Mouse (Mus musculus) kidney, embryonic 15.5 days (tissue): Measurements from ENCODE around the gene Rnaseh1. TPM values are rescaled to one million over a fixed set of nuclear protein-coding genes. Genes with fewer than 3 reads are reported as not detected.

Experiments used
- ATAC-seq: fragments of 200-750 bp; cut with Nextera tagmentation; replicated peaks from 2 replicates; pipeline ENCODE4 v1.8.0; 2017; ENCODE audit warnings: moderate TSS enrichment; ENCODE audit not compliant: low FRiP score
- H3K27ac ChIP-seq: fragments of 300-500 bp; sonication (generic); 2 replicates; pipeline ENCODE4 v1.5.1; 2015; ENCODE audit warnings: mild to moderate bottlenecking, inconsistent platforms
- H3K27me3 ChIP-seq: fragments of 300-500 bp; sonication (generic); 2 replicates; pipeline ENCODE4 v1.6.1; 2015; ENCODE audit warnings: inconsistent platforms
- H3K36me3 ChIP-seq: fragments of 300-500 bp; sonication (generic); 2 replicates; pipeline ENCODE4 v1.6.1; 2015; ENCODE audit warnings: inconsistent platforms
- H3K4me1 ChIP-seq: fragments of 300-500 bp; sonication (generic); 2 replicates; pipeline ENCODE4 v1.6.1; 2015; ENCODE audit warnings: inconsistent platforms
- H3K4me2 ChIP-seq: fragments of 300-500 bp; sonication (generic); 2 replicates; pipeline ENCODE4 v1.6.1; 2015; ENCODE audit warnings: moderate library complexity, mild to moderate bottlenecking, inconsistent platforms
- H3K4me3 ChIP-seq: fragments of 300-500 bp; sonication (generic); replicated peaks from 2 replicates; pipeline ENCODE4 v1.5.1; 2015; ENCODE audit warnings: mild to moderate bottlenecking, inconsistent platforms
- H3K9ac ChIP-seq: fragments of 300-500 bp; sonication (generic); 2 replicates; pipeline ENCODE4 v1.6.1; 2015; ENCODE audit warnings: mild to moderate bottlenecking, inconsistent platforms
- H3K9me3 ChIP-seq: fragments of 300-500 bp; sonication (generic); replicated peaks from 2 replicates; pipeline ENCODE4 v1.6.1; 2016; ENCODE audit warnings: inconsistent platforms
- WGBS: fragments of 180-500 bp; shearing (Covaris S2); methylation state at CpG from one replicate; pipeline ENCODE4 v1.1.7; 2015; ENCODE audit warnings: mixed read lengths; 5-methylcytosine and 5-hydroxymethylcytosine counted together
- polyA plus RNA-seq: library from polyadenylated mRNA; unstranded; fragments of >200 nt; fragmentation: Nextera tagmentation; extraction: Ambion mirVana; gene quantifications from 2 replicates; pipeline ENCODE4 v1.2.1, GENCODE M21; 2015

Gene Rnaseh1
- polyA plus RNA-seq, 1 experiment from 2014 or later: 34.2 TPM

DNA sequence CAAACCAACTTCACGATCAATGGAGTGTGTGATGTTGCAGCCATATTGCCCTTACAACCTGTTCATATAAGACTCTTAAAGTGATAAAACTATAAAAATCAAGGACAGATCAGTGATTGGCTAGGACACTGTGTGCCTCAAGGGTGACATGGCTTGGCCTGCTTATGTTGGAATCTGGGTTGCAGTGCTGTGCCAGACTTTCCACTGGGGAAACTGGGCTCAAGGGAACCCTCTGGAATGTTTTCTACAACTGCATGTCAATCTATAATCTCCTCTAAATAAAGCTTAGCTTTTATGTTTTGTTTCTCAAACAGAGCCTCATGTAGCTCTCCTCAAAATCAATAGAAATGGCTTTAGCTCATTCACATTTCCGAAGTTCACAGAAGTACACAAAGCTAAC lies 25.2 kb upstream of the Rnaseh1 start:
- Histone ChIP-seq H3K9me3 (no peaks in the 10 kb centered on the region), H3K36me3 (peaks cover 15% of the 10 kb centered on the region), H3K4me3 (no peak overlapping the region), H3K27ac (no peak overlapping the region), H3K4me2 (no peak overlapping the region), H3K4me1 (peaks cover 25% of the 10 kb centered on the region), H3K9ac (no peak overlapping the region), H3K27me3 (no peaks in the 10 kb centered on the region)
- no peak for ATAC-seq
- 89% methylated on average over 2 of the region's 2 CpGs for WGBS

DNA sequence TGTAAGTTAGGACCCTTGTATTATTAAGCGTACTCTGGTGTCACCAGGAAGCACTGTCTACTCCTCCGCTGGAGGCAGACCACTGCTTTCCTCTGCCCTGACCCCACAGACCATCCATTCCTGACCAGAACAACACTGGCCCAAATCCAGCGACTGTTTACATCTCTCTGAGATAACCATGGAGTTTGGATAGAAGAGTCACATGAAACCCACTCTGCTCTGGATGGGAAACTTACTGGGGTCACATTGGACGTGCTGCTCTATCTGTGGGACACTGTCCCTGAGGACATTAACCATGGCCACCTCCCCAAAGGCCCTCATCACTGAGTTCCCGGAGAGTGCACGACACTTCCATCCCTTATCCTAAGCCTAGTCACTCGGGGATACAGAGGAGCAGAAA lies 24.0 kb upstream of the Rnaseh1 start:
- WGBS: 75% methylated on average over 7 of the region's 7 CpGs
- H3K4me1 ChIP-seq: peaks cover 25% of the 10 kb centered on the region
- H3K4me3 ChIP-seq: no peak overlapping the region
- no peak for ATAC-seq
- H3K4me2 ChIP-seq: no peak overlapping the region
- H3K9me3 ChIP-seq: no peaks in the 10 kb centered on the region
- H3K9ac ChIP-seq: no peak overlapping the region
- H3K27ac ChIP-seq: no peak overlapping the region
- H3K27me3 ChIP-seq: no peaks in the 10 kb centered on the region
- peaks cover 26% of the 10 kb centered on the region for H3K36me3 ChIP-seq

DNA sequence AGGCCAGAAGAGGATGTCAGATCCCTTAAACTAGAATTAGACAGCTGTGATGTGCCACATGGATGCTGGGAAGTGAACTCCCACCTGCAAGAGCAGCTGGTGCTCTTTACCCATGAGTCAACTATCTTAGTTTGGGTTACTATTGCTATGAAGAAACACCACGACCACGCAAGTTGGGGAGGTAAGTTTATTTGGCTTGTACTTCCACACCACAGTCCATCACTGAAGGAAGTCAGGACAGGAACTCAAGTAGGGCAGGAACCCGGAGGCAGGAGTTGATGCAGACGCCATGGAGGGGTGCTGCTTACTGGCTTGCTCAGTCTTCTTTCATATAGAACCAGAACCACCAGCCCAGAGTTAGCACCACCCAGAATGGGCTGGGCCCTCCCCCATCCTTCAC lies 22.3 kb upstream of the Rnaseh1 start:
- Histone ChIP-seq H3K4me1 (peaks cover 12% of the 10 kb centered on the region), H3K27ac (no peak overlapping the region), H3K4me3 (no peak overlapping the region), H3K27me3 (no peaks in the 10 kb centered on the region), H3K9me3 (no peaks in the 10 kb centered on the region), H3K9ac (no peak overlapping the region), H3K36me3 (peaks cover 43% of the 10 kb centered on the region), H3K4me2 (no peak overlapping the region)
- ATAC-seq: no peak
- 48% methylated on average over 4 of the region's 4 CpGs for WGBS

DNA sequence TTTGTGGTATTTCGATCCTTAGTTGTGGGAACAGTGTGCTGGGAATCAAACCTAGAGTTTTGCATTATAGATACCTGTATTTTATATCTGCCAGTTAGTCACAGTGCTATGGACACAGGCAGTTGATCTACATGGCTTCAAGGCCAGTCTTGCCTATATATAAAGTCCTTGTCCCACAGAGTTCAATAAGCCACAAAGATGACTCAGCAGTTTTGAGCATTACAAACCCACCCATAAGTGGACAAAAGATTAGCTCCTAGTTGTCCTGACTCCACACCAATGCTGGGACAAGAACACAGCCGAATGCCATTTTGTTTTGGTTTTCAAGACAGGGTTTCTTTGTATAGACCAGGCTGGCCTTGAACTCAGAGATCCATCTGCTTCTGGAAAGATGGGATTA lies 21.0 kb upstream of the Rnaseh1 start:
- no peak overlapping the region for H3K4me2 ChIP-seq
- 96% methylated on average over 2 of the region's 2 CpGs for WGBS
- ATAC-seq: no peak
- H3K4me3 ChIP-seq: no peak overlapping the region
- peaks cover 4% of the 10 kb centered on the region for H3K4me1 ChIP-seq
- H3K27me3 ChIP-seq: no peaks in the 10 kb centered on the region
- peaks cover 56% of the 10 kb centered on the region for H3K36me3 ChIP-seq
- no peaks in the 10 kb centered on the region for H3K9me3 ChIP-seq
- H3K9ac ChIP-seq: no peak overlapping the region
- H3K27ac ChIP-seq: no peak overlapping the region; the same call in 1 of the 2 replicates

DNA sequence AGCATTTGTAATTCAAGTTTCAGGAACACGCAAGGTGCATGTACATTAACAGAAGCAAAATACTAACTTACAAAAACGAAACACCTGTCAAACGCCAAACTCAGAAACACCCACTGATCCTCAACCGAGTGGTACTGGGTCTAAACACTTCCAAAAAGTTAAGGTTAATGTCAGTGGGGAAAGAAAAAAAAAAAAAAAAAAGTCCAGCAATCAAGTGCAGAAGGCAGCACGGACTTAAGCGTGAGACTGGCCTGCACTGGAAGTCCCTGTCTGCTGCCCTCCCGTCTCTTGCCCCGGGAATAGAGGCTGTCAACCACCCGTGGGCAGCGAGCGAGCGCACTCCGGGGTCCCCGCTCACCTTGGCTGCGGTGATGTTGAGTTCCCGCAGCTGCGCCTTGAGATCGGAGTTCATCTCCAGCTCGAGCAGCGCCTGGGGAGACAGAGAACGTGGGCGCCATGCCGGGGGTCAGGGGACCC lies 14.3 kb upstream of the Rnaseh1 start:
- Histone ChIP-seq H3K9ac (peak overlapping the region; percentile 98), H3K27ac (peak overlapping the region; percentile 89), H3K4me3 (peak overlapping the region; percentile 88), H3K4me1 (peaks cover 18% of the 10 kb centered on the region), H3K27me3 (no peaks in the 10 kb centered on the region), H3K36me3 (peaks cover 47% of the 10 kb centered on the region), H3K9me3 (no peaks in the 10 kb centered on the region), H3K4me2 (peak overlapping the region; percentile 71)
- 1% methylated on average over 23 of the region's 23 CpGs for WGBS
- peak; percentile 35; the same call in 1 of the 2 replicates for ATAC-seq

DNA sequence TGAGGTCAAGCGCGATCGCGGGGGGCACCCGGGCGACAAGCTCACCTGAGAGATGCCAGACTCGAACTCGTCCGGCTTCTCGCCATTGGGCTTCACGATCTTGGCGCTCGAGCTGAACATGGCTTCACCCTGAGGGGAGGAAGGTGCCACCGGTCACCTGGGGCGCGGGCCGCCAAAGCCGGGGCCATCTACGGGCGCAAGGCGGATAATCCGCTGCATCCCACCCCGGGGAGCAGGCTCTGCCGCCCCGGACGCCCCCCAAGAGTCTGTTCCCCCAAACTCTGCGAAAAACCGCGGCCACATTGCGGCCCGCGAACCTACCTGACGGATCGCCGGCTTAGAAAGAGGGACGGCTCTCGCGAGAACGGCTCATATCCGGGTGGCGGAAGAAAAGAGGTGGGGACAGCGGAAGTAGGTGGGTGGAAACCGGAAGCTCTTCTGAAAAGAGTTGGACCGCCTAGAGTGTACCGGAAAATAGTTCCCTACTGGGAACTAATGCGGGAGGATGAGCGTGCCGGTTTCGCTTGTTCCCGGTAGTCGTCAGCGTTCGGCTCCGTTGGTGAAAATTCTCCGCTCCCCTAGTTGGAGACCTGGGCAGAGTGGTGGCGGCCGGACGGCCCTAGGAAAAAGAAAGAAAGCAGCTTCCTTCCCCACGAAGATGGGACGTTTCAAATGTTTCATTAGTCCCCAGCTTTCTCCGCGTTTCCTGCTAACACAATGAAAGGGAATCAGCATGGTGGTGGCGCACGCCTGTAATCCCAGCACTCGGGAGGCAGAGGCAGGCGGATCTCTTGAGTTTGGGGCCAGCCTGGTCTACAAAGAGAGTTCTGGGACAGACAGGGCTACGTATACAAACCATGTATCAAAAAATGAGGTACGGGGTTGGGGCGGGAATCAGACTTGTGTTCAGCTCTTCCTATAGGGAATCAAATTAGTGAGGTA lies 13.6 kb upstream of the Rnaseh1 start, which contains the start of gene Rps7:
Rps7 (minus strand) TSS at position 419 of the 942 bp plus-strand sequence.
- 6% methylated on average over 69 of the region's 69 CpGs for WGBS
- H3K27me3 ChIP-seq: no peaks in the 10 kb centered on the region
- H3K4me2 ChIP-seq: peak within 1 kb of the TSS; percentile 71
- H3K9me3 ChIP-seq: no peaks in the 10 kb centered on the region
- peak within 1 kb of the TSS; percentile 88 for H3K4me3 ChIP-seq
- peak; percentile 97 for ATAC-seq
- H3K4me1 ChIP-seq: peaks cover 18% of the 10 kb centered on the region
- peaks cover 40% of the 10 kb centered on the region for H3K36me3 ChIP-seq
- H3K9ac ChIP-seq: peak within 1 kb of the TSS; percentile 98
- peak within 1 kb of the TSS; percentile 89 for H3K27ac ChIP-seq

DNA sequence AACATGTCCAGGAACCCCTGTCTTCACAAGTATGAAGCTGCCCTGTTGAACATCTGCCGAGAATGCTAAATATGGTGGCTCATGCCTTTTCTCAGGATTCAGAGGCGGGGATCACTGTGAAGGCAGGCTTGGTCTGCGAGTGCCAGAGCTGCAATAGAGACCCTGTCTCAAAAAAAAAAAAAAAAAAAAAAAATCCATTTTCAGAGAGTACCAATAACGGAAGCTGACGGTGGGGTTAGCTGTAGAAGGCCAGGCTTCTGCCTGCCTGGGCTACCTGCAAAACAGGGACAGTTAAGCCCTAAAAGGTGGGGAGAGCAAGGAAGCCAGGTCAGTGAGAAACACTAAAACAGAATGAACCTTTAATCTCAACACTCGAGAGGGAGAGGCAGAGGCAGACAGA lies 12.9 kb upstream of the Rnaseh1 start:
- Histone ChIP-seq H3K27me3 (no peaks in the 10 kb centered on the region), H3K9ac (no peak overlapping the region), H3K27ac (no peak overlapping the region), H3K9me3 (no peaks in the 10 kb centered on the region), H3K4me2 (peak overlapping the region; percentile 71), H3K36me3 (peaks cover 33% of the 10 kb centered on the region), H3K4me1 (peaks cover 18% of the 10 kb centered on the region), H3K4me3 (peak overlapping the region; percentile 88)
- ATAC-seq: no peak
- 92% methylated on average over 6 of the region's 6 CpGs for WGBS

DNA sequence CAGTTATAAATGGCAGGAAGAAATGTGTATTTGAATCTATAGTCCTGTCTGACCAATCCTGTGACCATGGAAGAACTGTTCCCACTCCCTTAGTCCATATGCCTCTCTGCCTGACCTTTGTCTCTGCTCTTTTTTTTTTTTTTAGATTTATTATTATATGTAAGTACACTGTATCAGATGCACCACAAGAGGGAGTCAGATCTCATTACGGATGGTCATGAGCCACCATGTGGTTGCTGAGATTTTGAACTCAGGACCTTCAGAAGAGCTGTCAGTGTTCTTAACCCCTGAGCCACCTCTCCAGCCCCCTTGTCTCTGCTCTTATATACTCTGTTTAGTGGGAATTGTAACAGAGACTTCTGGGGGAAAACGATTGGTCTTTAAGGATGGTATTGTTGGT lies 10.6 kb upstream of the Rnaseh1 start:
- Histone ChIP-seq H3K4me1 (peaks cover 10% of the 10 kb centered on the region), H3K9ac (no peak overlapping the region), H3K27ac (no peak overlapping the region), H3K4me2 (no peak overlapping the region), H3K9me3 (no peaks in the 10 kb centered on the region), H3K27me3 (peaks cover 14% of the 10 kb centered on the region; the same call in 1 of the 2 replicates), H3K4me3 (no peak overlapping the region), H3K36me3 (peaks cover 10% of the 10 kb centered on the region)
- 72% methylated on average over 2 of the region's 2 CpGs for WGBS
- no peak for ATAC-seq

DNA sequence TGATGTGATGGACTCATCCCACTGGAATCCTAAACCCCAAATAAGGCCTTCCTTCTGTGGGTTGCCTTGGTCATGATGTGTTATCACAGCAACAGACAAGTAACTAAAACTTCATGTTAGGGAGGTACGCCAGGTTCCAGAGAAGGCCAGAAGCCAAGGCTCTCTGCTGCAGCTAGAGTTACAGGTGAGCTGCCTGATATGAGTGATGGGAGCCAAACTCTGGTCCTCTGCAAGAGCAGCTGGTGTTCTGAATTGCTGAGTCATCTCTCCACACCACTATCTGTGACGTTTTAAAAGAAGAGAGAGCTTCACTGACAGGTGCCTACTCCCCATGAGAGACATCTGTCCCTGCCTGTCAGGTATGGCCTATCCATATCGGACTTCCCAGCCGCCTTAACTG lies 13.2 kb downstream of the Rnaseh1 start:
- Histone ChIP-seq H3K9ac (no peak overlapping the region), H3K9me3 (no peaks in the 10 kb centered on the region), H3K4me1 (peaks cover 8% of the 10 kb centered on the region; the same call in 1 of the 2 replicates), H3K4me2 (no peak overlapping the region), H3K27ac (no peak overlapping the region), H3K27me3 (no peaks in the 10 kb centered on the region), H3K4me3 (no peak overlapping the region), H3K36me3 (peaks cover 37% of the 10 kb centered on the region)
- ATAC-seq: no peak
- WGBS: 88% methylated on average over 4 of the region's 4 CpGs

DNA sequence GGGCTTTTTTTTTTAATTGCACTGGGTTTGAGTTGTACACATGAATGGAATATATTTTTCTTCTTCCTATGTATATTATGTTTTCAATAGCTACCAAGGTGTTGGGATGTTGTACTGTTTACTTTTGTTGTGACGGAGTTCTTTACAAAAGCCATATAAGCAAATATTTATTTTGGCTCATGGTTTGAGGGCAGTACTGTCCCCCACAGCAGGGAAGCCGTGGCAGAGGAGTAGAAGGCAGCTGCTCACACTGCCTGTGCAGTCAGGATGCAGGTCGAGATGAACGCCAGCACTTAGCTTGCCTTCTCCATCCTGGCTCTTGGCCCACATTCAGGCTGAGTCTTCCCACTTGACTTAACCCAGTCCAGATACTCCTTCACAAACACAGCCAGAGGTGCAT lies 17.3 kb downstream of the Rnaseh1 start:
- Histone ChIP-seq H3K4me1 (peaks cover 13% of the 10 kb centered on the region), H3K4me2 (no peak overlapping the region), H3K27me3 (no peaks in the 10 kb centered on the region), H3K27ac (no peak overlapping the region), H3K9ac (no peak overlapping the region), H3K36me3 (no peaks in the 10 kb centered on the region), H3K9me3 (no peaks in the 10 kb centered on the region), H3K4me3 (no peak overlapping the region)
- 68% methylated on average over 4 of the region's 4 CpGs for WGBS
- ATAC-seq: no peak

DNA sequence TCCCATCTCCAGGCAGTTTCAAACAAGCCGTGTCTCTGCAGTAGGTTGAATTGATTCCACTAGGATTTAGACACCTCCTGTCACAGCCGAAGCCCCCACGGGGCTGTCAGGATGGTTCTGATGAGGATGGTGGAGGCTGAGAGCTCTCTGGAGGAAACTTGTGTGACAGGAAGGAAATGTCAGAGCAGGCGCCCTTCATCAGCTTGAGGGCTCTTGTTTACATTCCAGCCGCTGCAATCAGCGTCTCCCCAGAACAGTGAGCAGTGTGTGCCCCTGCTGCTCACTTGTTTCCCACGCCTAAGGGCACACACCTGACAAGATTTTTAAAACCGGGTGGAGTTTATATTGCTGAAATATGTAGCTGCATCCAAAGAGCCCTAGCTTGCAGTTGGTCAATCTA lies 17.9 kb downstream of the Rnaseh1 start:
- H3K9ac ChIP-seq: no peak overlapping the region

DNA sequence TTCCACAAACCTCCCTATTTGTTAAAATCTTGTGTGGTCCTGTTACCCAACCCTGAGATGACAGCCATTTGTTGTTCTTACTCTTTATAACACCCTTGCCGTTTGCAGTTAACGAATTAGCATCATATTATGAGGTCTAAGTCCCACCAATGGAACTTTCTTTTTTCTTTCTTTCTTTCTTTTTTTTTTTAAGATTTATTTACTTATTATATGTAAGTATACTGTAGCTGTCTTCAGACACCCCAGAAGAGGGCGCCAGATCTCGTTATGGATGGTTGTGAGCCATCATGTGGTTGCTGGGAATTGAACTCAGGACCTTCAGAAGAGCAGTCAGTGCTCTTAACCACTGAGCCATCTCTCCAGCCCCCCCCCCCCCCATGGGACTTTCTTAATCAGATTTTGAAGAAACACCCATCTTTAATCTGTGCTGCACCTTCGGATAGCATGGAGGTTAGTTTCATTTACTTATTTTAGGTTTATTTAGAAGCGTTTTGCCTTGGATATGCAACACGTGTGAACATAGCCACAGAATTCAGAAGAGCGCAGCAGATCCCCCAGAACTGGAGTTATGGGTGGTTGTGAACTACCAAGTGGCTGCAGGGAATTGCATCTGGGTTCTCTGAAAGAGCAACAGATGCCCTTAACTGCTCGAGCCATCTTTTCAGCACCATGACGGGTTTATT lies 24.8 kb downstream of the Rnaseh1 start:
- peaks cover 25% of the 10 kb centered on the region for H3K4me1 ChIP-seq
- H3K9me3 ChIP-seq: no peaks in the 10 kb centered on the region
- 0 out of 2 replicates have a peak overlapping the region, but pooled peaks have one; percentile 96 for H3K27ac ChIP-seq
- 80% methylated on average over 10 of the region's 10 CpGs for WGBS
- peaks cover 19% of the 10 kb centered on the region for H3K36me3 ChIP-seq
- H3K4me3 ChIP-seq: peak overlapping the region; percentile 72
- H3K9ac ChIP-seq: no peak overlapping the region
- H3K4me2 ChIP-seq: peak overlapping the region; percentile 66
- no peaks in the 10 kb centered on the region for H3K27me3 ChIP-seq
- ATAC-seq: no peak

More for the DNA sequence above, 17.9 kb downstream of the Rnaseh1 start:
- H3K4me2 ChIP-seq: no peak overlapping the region
- H3K27me3 ChIP-seq: no peaks in the 10 kb centered on the region
- no peak overlapping the region for H3K4me3 ChIP-seq
- no peak overlapping the region for H3K27ac ChIP-seq
- H3K4me1 ChIP-seq: peaks cover 16% of the 10 kb centered on the region
- no peaks in the 10 kb centered on the region for H3K9me3 ChIP-seq
- ATAC-seq: no peak
- H3K36me3 ChIP-seq: no peaks in the 10 kb centered on the region
- WGBS: 28% methylated on average over 8 of the region's 8 CpGs
